Mouse (Mus musculus): Measurements from ENCODE around the gene Snrnp200. TPM values are rescaled to one million over a fixed set of nuclear protein-coding genes. Genes with fewer than 3 reads are reported as not detected.
"Not testable (repeated sequence)": the region's sequence is repeated elsewhere in the genome, so short reads cannot be mapped to it uniquely, and the experiment has no call there.

Gene Snrnp200
- 32.3 and 43.7 TPM in 2 replicates for polyA plus RNA-seq (2015; fragmentation: Nextera tagmentation; extraction: Ambion mirVana)

GRCm38 (mm10) chr2:127207547-127208451 lies at the start of gene Snrnp200, which contains the start of gene 1810024B03Rik:
TSS of gene Snrnp200 (plus strand) at chr2:127208386.
TSS of gene 1810024B03Rik (minus strand) at chr2:127208280.
- peaks cover 24% of the 10 kb centered on the region for H3K36me3 ChIP-seq
- peak; percentile 98 for ATAC-seq (replicated peaks; ENCODE audit: insufficient number of reproducible peaks, insufficient read depth, low FRiP score, low read depth)
- 10% methylated on average over 36 of the region's 36 CpGs for WGBS

GRCm38 (mm10) chr2:127165675-127166074 lies 42.5 kb upstream of the Snrnp200 start:
- Histone ChIP-seq H3K9ac (no peak overlapping the region), H3K4me2 (no peak overlapping the region), H3K4me1 (replicated peaks) (no peaks in the 10 kb centered on the region), H3K9me3 (replicated peaks) (no peaks in the 10 kb centered on the region), H3K27me3 (peaks cover 18% of the 10 kb centered on the region; the same call in 1 of the 2 replicates), H3K27ac (no peak overlapping the region), H3K36me3 (no peaks in the 10 kb centered on the region), H3K4me3 (no peak overlapping the region)
- 49% methylated on average over 4 of the region's 4 CpGs for WGBS
- ATAC-seq (replicated peaks; ENCODE audit: insufficient number of reproducible peaks, insufficient read depth, low FRiP score, low read depth): no peak

More at GRCm38 (mm10) chr2:127207547-127208451, at the start of gene Snrnp200, which contains the start of gene 1810024B03Rik:
- Histone ChIP-seq H3K9me3 (replicated peaks) (no peaks in the 10 kb centered on the region), H3K27me3 (no peaks in the 10 kb centered on the region), H3K9ac (peak within 1 kb of the TSS; percentile 78), H3K27ac (peak within 1 kb of the TSS; percentile 71), H3K4me1 (replicated peaks) (peaks cover 9% of the 10 kb centered on the region), H3K4me3 (peak within 1 kb of the TSS; percentile 86), H3K4me2 (peak within 1 kb of the TSS; percentile 66)

- 3% methylated on average over 1 of the region's 1 CpGs for WGBS
- H3K27ac ChIP-seq; H3K4me1 ChIP-seq (replicated peaks); H3K36me3 ChIP-seq; H3K4me2 ChIP-seq; ATAC-seq (replicated peaks; ENCODE audit: insufficient number of reproducible peaks, insufficient read depth, low FRiP score, low read depth); H3K9me3 ChIP-seq (replicated peaks); H3K4me3 ChIP-seq; H3K9ac ChIP-seq: not testable (repeated sequence)
- peaks cover 18% of the 10 kb centered on the region; the same call in 1 of the 2 replicates for H3K27me3 ChIP-seq
Observed at GRCm38 (mm10) chr2:127166261-127166660, 41.9 kb upstream of the Snrnp200 start.

- 3% methylated on average over 17 of the region's 17 CpGs for WGBS
- ATAC-seq (replicated peaks; ENCODE audit: insufficient number of reproducible peaks, insufficient read depth, low FRiP score, low read depth): peak; percentile 99
Observed at GRCm38 (mm10) chr2:127182598-127183381, 25.4 kb upstream of the Snrnp200 start.

GRCm38 (mm10) chr2:127189574-127189973 lies 18.6 kb upstream of the Snrnp200 start:
- no peak for ATAC-seq (replicated peaks; ENCODE audit: insufficient number of reproducible peaks, insufficient read depth, low FRiP score, low read depth)

More at GRCm38 (mm10) chr2:127182598-127183381, 25.4 kb upstream of the Snrnp200 start:
- Histone ChIP-seq H3K9ac (peak overlapping the region; percentile 57), H3K4me2 (peak overlapping the region; percentile 65), H3K4me1 (replicated peaks) (0 out of 2 replicates have a peak, but pooled peaks cover 4% of the 10 kb centered on the region), H3K27ac (peak overlapping the region; percentile 65), H3K27me3 (0 out of 2 replicates have a peak, but pooled peaks cover 4% of the 10 kb centered on the region), H3K36me3 (no peaks in the 10 kb centered on the region), H3K9me3 (replicated peaks) (no peaks in the 10 kb centered on the region), H3K4me3 (peak overlapping the region; percentile 54)

GRCm38 (mm10) chr2:127204932-127205331 lies 3.3 kb upstream of the Snrnp200 start:
- 31% methylated on average over 3 of the region's 3 CpGs for WGBS
- Histone ChIP-seq H3K4me1 (replicated peaks) (peaks cover 9% of the 10 kb centered on the region), H3K27me3 (no peaks in the 10 kb centered on the region), H3K9me3 (replicated peaks) (no peaks in the 10 kb centered on the region), H3K27ac (no peak overlapping the region), H3K4me3 (no peak overlapping the region), H3K4me2 (no peak overlapping the region), H3K9ac (no peak overlapping the region), H3K36me3 (peaks cover 4% of the 10 kb centered on the region)
- ATAC-seq (replicated peaks; ENCODE audit: insufficient number of reproducible peaks, insufficient read depth, low FRiP score, low read depth): no peak

More at GRCm38 (mm10) chr2:127189574-127189973, 18.6 kb upstream of the Snrnp200 start:
- no peak overlapping the region for H3K4me3 ChIP-seq
- H3K4me1 ChIP-seq (replicated peaks): no peaks in the 10 kb centered on the region
- H3K9me3 ChIP-seq (replicated peaks): no peaks in the 10 kb centered on the region
- no peak overlapping the region for H3K4me2 ChIP-seq
- H3K9ac ChIP-seq: no peak overlapping the region
- no peak overlapping the region for H3K27ac ChIP-seq
- H3K27me3 ChIP-seq: no peaks in the 10 kb centered on the region
- H3K36me3 ChIP-seq: no peaks in the 10 kb centered on the region

GRCm38 (mm10) chr2:127205936-127206335 lies 2.2 kb upstream of the Snrnp200 start:
- WGBS: 84% methylated on average over 4 of the region's 4 CpGs
- not testable (repeated sequence) for ATAC-seq (replicated peaks; ENCODE audit: insufficient number of reproducible peaks, insufficient read depth, low FRiP score, low read depth); H3K9me3 ChIP-seq (replicated peaks)

GRCm38 (mm10) chr2:127206916-127207315 lies 1.3 kb upstream of the Snrnp200 start:
- Histone ChIP-seq H3K4me1 (replicated peaks) (peaks cover 9% of the 10 kb centered on the region), H3K4me2 (no peak overlapping the region), H3K9ac (no peak overlapping the region), H3K36me3 (peaks cover 17% of the 10 kb centered on the region), H3K4me3 (no peak overlapping the region), H3K9me3 (replicated peaks) (no peaks in the 10 kb centered on the region), H3K27ac (no peak overlapping the region), H3K27me3 (no peaks in the 10 kb centered on the region)
- no peak for ATAC-seq (replicated peaks; ENCODE audit: insufficient number of reproducible peaks, insufficient read depth, low FRiP score, low read depth)
- WGBS: 94% methylated on average over 2 of the region's 2 CpGs

More at GRCm38 (mm10) chr2:127205936-127206335, 2.2 kb upstream of the Snrnp200 start:
- not testable (repeated sequence) for H3K4me3 ChIP-seq; H3K9ac ChIP-seq; H3K36me3 ChIP-seq; H3K27me3 ChIP-seq; H3K4me2 ChIP-seq; H3K27ac ChIP-seq; H3K4me1 ChIP-seq (replicated peaks)

- no peak for ATAC-seq (replicated peaks; ENCODE audit: insufficient number of reproducible peaks, insufficient read depth, low FRiP score, low read depth)
- Histone ChIP-seq H3K9me3 (replicated peaks) (no peaks in the 10 kb centered on the region), H3K27ac (peak overlapping the region; percentile 71), H3K27me3 (no peaks in the 10 kb centered on the region), H3K4me3 (peak overlapping the region; percentile 86), H3K4me1 (replicated peaks) (peaks cover 9% of the 10 kb centered on the region), H3K9ac (peak overlapping the region; percentile 78), H3K36me3 (peaks cover 30% of the 10 kb centered on the region), H3K4me2 (peak overlapping the region; percentile 66)
- under 1% methylated on average over 17 of the region's 17 CpGs for WGBS
Observed at GRCm38 (mm10) chr2:127208452-127208769, 225 bp downstream of the Snrnp200 start.

- no peak for ATAC-seq (replicated peaks; ENCODE audit: insufficient number of reproducible peaks, insufficient read depth, low FRiP score, low read depth)
- Histone ChIP-seq H3K4me1 (replicated peaks) (peaks cover 9% of the 10 kb centered on the region), H3K9me3 (replicated peaks) (no peaks in the 10 kb centered on the region), H3K4me2 (no peak overlapping the region), H3K4me3 (no peak overlapping the region), H3K36me3 (peaks cover 52% of the 10 kb centered on the region), H3K9ac (no peak overlapping the region), H3K27me3 (no peaks in the 10 kb centered on the region), H3K27ac (no peak overlapping the region)
- WGBS: 92% methylated on average over 11 of the region's 11 CpGs
Observed at GRCm38 (mm10) chr2:127210701-127211100, 2.5 kb downstream of the Snrnp200 start.

- no peak overlapping the region for H3K4me2 ChIP-seq
- no peaks in the 10 kb centered on the region for H3K9me3 ChIP-seq (replicated peaks)
- no peak overlapping the region for H3K9ac ChIP-seq
- H3K27ac ChIP-seq: no peak overlapping the region
- peaks cover 94% of the 10 kb centered on the region for H3K36me3 ChIP-seq
- H3K27me3 ChIP-seq: no peaks in the 10 kb centered on the region
- no peaks in the 10 kb centered on the region for H3K4me1 ChIP-seq (replicated peaks)
- WGBS: 97% methylated on average over 5 of the region's 5 CpGs
- no peak overlapping the region for H3K4me3 ChIP-seq
- no peak for ATAC-seq (replicated peaks; ENCODE audit: insufficient number of reproducible peaks, insufficient read depth, low FRiP score, low read depth)
Observed at GRCm38 (mm10) chr2:127217746-127218145, 9.6 kb downstream of the Snrnp200 start.

Data from heart, embryonic 15.5 days (tissue).